Mouse (Mus musculus): ENCODE results near the gene Gprasp2. TPM values are rescaled to one million over a fixed set of nuclear protein-coding genes. Genes with fewer than 3 reads are reported as not detected.
A peak's percentile ranks its signal among the peaks of the same experiment; 100 is the strongest.
"Not testable (repeated sequence)": the region's sequence is repeated elsewhere in the genome, so short reads cannot be mapped to it uniquely, and the experiment has no call there.

The Gprasp2 gene
- 100 to 1,000 TPM; 146 to 195 TPM for total RNA-seq (2021)

GRCm38 (mm10) chrX:135838521-135839360, at the start of gene Gprasp2:
TSS of gene Gprasp2 (plus strand) at chrX:135839034.
- DNase-seq: peak; percentile 78
- intact Hi-C loops (cut with DNase I): not testable (repeated sequence)

- no peak for DNase-seq
- intact Hi-C loops (cut with DNase I): no loop called here
Observed at GRCm38 (mm10) chrX:135791536-135791935, 47.3 kb upstream of the Gprasp2 start.

GRCm38 (mm10) chrX:135792326-135792725, 46.5 kb upstream of the Gprasp2 start:
- intact Hi-C loops (cut with DNase I): no loop called here
- DNase-seq: no peak

GRCm38 (mm10) chrX:135795591-135796304, 43.1 kb upstream of the Gprasp2 start:
- intact Hi-C loops (cut with DNase I): not testable (repeated sequence)
- peak; percentile 82 for DNase-seq

GRCm38 (mm10) chrX:135796305-135797211, 42.3 kb upstream of the Gprasp2 start:
- intact Hi-C loops (cut with DNase I): not testable (repeated sequence)
- DNase-seq: peak; percentile 27

GRCm38 (mm10) chrX:135797212-135797644, 41.6 kb upstream of the Gprasp2 start, which contains the start of gene Bhlhb9:
TSS of gene Bhlhb9 (plus strand) at chrX:135797594.
- DNase-seq: peak; percentile 51
- intact Hi-C loops (cut with DNase I): not testable (repeated sequence)

- DNase-seq: no peak
- intact Hi-C loops (cut with DNase I): loop anchor here (10.0 kb wide), 1 partner anchor 161 kb away; no protein-coding TSS in a partner anchor
Observed at GRCm38 (mm10) chrX:135804149-135804548, 34.7 kb upstream of the Gprasp2 start.

GRCm38 (mm10) chrX:135805780-135806179, 33.1 kb upstream of the Gprasp2 start:
- intact Hi-C loops (cut with DNase I): loop anchor here (10.0 kb wide), 1 partner anchor 159 kb away; no protein-coding TSS in a partner anchor
- peak; percentile 11 for DNase-seq

GRCm38 (mm10) chrX:135835896-135836295, 2.9 kb upstream of the Gprasp2 start:
- intact Hi-C loops (cut with DNase I); DNase-seq: not testable (repeated sequence)

- intact Hi-C loops (cut with DNase I): no loop called here
- no peak for DNase-seq
Observed at GRCm38 (mm10) chrX:135837896-135838295, 938 bp upstream of the Gprasp2 start.

GRCm38 (mm10) chrX:135839397-135840391, 860 bp downstream of the Gprasp2 start:
- intact Hi-C loops (cut with DNase I): not testable (repeated sequence)

GRCm38 (mm10) chrX:135866806-135867205, 28.0 kb downstream of the Gprasp2 start:
- DNase-seq; intact Hi-C loops (cut with DNase I): not testable (repeated sequence)

More at GRCm38 (mm10) chrX:135839397-135840391, 860 bp downstream of the Gprasp2 start:
- DNase-seq: peak; percentile 36

- intact Hi-C loops (cut with DNase I): no loop called here
- no peak for DNase-seq
Observed at GRCm38 (mm10) chrX:135876679-135877078, 37.8 kb downstream of the Gprasp2 start.

- intact Hi-C loops (cut with DNase I): no loop called here
- no peak for DNase-seq
Observed at GRCm38 (mm10) chrX:135879626-135880025, 40.8 kb downstream of the Gprasp2 start.

GRCm38 (mm10) chrX:135885411-135886233, 46.8 kb downstream of the Gprasp2 start:
- DNase-seq: peak; percentile 88
- intact Hi-C loops (cut with DNase I): no loop called here

- intact Hi-C loops (cut with DNase I): no loop called here
- DNase-seq: peak; percentile 40
Observed at GRCm38 (mm10) chrX:135886234-135886585, 47.4 kb downstream of the Gprasp2 start.

Measured in left cerebral cortex, postnatal 4 days (tissue).